Mouse (Mus musculus) retina, postnatal 1 day (tissue): Measurements from ENCODE around the gene Ghdc.
A peak's percentile ranks its signal among the peaks of the same experiment; 100 is the strongest.

Source experiments
- DNase-seq: peaks from one replicate; pipeline ENCODE4 v3.0.0-alpha.2; 2012

Ghdc gene

DNA sequence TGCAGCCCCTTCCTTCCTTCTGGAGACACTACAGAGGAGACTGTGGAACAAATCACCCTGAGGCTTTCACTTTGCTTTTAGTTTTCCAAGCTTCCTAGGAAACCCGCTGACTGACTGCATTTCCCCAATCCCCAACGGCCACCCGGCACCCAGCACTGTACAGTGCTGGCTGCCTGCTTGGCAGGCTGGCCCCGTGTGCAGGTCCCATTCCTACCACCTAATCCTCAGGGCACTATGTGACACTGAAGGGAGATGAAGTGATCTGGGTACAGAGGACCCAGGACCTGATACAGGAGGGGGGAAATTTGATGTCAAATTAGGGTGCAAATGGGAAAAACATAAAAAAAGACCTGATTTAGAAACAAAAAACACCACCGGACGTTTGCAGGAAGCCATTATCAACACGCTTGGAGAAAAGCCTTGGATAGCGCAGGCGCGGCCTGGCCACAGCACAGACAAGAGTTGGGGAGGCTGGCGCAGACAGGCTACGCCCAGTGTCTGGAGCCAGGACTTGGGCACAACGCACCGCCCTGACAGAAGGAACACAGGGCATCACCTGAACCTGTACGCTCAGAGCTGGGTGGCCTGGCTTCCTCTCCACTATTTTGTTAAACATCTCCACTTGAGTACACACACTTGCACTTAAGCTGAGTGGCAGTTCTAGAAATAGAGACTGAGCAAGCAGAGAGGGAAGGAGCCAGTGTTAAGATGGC is 11.2 kb upstream of the Ghdc start:
- no peak for DNase-seq

GRCm38 (mm10) chr11:100780247-100780646 is 9.5 kb upstream of the Ghdc start:
- no peak for DNase-seq

DNA sequence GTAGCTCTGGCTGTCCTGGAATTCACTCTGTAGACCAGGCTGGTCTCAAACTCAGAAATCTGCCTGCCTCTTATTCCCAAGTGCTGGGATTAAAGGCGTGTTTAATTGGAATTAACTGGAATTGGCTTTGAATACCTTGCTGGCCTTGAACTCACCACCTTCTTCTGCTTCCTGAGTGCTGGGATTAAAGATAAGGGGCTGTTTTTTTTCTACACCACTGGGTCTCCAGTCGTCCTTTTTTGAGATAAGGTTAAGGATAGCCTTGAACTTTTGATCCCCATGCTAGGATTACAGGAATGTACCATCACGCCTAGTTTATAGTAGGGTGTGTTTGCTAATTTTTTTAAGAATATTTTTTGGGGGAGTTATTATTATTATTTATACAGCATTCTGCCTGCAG is 7.3 kb upstream of the Ghdc start:
- DNase-seq = no peak

GRCm38 (mm10) chr11:100775921-100776320 is 5.2 kb upstream of the Ghdc start:
- no peak for DNase-seq

DNA sequence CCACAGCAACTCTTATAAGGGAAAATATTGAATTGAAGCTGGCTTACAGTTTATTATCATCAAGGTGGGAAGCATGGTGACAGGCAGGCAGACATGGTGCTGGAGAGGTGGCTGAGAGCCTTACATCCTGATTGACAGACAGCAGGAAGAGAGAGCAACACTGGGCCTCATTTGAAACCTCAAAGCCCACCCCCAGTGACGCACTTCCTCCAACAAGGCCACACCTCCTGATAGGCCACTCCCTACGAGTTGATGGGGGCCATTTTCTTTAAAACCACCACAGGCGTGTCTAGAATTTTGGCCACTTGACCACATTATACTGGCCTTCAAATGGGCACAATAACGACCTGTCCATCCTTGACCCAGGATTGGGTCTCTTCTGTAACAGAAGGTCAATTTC is 3.5 kb upstream of the Ghdc start:
- DNase-seq = no peak

DNA sequence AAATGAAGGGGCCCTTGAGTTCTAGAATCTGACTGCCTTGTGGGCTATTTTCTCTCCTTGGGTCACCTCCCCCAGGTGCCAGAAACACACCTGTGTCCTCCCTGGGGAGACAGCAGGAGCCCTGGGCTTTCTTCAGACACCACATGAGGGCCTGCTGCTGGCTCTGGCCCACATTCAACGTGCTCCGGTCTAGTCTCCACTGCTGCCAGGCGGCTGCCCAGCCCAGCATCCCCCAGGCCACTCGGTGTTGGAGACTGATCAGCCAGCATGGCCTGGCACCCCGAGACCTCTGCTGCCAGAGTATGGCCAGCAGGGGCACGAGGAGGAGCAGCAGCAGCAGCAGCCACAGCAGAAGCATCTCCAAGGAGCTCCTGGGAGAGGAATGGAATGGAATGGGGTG is 777 bp downstream of the Ghdc start:
- DNase-seq = no peak

GRCm38 (mm10) chr11:100767871-100768270 is 2.9 kb downstream of the Ghdc start:
- DNase-seq = no peak

GRCm38 (mm10) chr11:100766726-100767125 is 4.0 kb downstream of the Ghdc start:
- no peak for DNase-seq

- no peak for DNase-seq
Measured at GRCm38 (mm10) chr11:100762831-100763230, 7.9 kb downstream of the Ghdc start, which contains the start of gene Hcrt. Hcrt (minus strand) TSS chr11:100762931.

GRCm38 (mm10) chr11:100761547-100762045 is 9.2 kb downstream of the Ghdc start:
- peak; percentile 92 for DNase-seq

DNA sequence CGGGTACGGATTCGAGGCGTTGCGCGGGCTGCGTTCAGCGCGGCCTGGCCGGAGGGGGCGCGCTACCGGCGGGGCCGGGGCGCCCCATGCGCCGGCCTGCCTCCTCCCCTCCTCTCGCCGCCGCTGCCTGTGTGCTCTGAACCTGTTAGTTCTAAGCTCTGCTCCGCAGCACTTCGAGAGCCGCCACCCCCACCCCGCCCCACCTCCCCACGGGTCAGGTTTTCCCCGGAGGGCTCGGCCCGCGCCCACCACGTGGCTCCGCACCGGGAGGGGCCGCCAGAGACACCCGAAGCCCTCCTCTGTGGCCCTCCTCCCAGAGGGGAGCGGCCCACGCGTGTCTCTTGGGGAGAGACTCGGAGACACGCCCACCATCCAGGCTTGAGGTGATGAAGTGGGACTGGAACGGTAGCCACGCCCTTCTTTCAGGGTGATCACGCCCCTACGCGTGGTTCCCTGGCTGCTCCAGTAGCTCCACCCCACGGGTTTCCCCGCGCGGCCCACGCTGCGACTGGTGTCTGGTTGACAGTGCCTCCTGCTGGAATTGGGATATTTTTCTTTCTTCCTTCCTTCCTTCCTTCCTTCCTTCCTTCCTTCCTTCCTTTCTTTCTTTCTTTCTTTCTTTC is 11.0 kb downstream of the Ghdc start, which contains the start of gene Kcnh4:
Kcnh4 (minus strand) TSS at position 332 of the 623 bp plus-strand sequence.
- DNase-seq = peak; percentile 81

GRCm38 (mm10) chr11:100758707-100759610 is 11.8 kb downstream of the Ghdc start:
- DNase-seq = peak; percentile 73

GRCm38 (mm10) chr11:100757566-100757965 is 13.2 kb downstream of the Ghdc start:
- DNase-seq = no peak

DNA sequence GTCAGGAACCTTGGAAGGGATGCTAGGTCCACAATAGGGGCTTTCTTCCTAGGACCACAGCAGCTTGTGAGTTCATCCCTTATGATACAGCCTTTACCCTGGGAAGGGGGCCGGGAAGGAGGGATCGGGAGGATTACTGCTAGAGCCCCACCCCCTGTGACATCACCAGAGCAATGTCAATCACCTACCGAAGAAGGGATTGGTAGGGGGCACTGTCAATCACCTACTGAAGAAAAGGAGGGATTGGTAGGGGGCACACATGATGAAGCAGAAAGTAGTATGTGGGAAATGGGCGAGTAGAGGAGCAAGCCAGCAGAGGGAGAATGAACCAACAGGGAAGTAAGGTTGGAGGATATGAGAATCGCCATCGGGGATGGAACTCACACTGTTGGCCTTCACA is 14.3 kb downstream of the Ghdc start:
- peak; percentile 35 for DNase-seq

DNA sequence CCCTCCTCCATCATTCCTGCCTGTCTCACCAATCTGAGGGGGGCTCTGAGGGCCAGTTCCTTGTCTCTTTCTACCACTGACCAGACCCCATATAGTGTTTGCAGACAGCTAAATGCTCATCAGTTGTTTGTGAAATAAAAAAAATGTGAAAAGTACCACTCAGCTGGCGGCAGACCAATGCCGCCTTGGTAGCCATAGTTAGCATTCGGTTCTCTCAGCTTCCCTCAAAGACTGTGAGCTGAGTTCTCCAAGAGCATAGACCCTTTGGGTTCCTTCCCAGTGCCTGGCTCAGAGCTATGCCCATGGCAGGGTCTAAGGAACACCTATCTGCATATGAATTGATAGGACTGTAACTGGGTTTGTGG is 16.1 kb downstream of the Ghdc start:
- no peak for DNase-seq

DNA sequence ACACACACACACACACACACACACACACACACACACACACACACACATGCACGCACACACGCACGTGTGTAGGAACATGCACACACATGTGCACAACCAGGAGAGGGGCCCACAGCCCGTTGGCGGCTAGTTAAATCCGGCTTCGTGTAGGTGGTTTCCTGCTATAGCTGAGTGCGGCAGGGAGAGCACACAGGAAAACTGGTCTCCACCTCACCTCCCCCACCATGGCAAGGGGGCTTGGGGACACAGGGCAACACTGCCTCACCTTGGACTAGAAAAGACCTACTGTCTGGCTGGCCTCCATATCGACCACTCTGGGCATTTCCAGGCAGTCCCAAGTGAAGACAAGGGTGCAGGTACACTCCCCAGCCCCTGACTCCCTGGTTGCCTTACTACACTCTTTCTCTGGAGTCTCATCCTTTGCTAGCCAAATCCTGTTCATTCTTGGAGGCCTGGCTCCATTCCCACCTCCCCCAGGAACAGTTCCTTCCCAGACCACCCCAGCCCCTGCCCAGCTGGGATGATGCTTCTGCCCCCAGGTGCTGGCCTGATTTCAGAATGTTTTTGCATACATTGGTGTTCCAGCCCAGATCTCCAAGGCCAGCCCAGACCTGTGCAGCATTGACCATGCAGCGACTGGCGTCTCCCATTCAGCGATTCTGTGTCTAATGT is 16.6 kb downstream of the Ghdc start:
- no peak for DNase-seq

DNA sequence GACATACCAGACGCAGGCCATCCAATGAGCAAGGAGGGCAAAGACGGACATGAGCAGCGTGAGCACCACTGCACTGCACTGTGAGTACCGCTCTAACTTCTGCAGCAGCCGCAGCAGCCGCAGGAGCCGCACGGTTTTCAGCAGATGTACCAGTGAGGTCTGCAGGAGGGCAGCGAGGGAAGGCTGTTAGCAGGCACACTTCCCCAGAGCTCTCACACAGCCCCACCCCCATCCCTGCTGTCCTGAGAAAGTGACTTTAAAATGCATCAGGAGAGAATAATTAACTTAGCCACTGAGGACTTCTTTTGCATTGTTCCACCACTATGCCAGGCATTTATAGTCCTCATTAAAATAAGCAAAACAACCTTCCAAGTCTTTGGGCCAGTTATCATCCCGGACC is 18.5 kb downstream of the Ghdc start:
- DNase-seq = no peak

GRCm38 (mm10) chr11:100750127-100750526 is 20.6 kb downstream of the Ghdc start:
- DNase-seq = no peak

DNA sequence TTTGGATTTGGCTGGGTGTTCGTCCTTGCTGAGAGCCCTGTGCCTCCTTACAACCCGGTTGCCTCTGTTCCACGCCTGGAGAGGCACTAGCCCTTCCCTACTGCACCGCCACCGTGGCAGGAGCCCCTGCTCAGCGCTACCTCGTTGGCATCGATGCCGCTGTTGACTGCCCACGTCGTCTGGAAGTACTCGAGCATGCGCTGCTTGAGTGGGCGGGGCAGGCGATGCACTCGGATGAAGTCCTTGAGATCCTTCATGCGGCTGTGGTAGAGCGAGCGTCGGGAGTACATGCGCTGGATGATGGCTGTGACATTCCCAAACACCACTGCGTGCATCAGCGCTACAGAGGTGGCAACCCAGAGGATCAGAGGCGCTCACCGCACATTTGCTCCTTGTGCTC is 21.3 kb downstream of the Ghdc start:
- no peak for DNase-seq

DNA sequence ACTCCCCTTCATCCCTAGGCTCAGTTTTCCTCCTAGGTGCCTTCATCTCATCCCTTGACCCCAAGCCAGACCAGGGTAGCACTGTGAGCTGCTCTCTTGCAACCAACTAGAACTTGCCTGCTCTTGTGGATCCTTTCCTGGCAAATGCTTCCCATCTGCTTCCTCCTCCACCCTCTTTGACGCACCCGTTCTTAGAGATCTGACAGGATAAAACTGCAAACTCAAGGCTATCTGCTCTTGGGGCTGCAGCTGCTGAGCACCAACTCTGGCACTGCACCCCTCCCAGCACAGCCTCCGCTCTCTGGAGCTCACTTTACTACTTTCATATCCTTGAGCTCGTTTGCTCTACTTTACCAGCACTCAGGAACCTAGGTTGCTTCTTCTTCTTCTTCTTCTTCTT is 22.1 kb downstream of the Ghdc start:
- no peak for DNase-seq

DNA sequence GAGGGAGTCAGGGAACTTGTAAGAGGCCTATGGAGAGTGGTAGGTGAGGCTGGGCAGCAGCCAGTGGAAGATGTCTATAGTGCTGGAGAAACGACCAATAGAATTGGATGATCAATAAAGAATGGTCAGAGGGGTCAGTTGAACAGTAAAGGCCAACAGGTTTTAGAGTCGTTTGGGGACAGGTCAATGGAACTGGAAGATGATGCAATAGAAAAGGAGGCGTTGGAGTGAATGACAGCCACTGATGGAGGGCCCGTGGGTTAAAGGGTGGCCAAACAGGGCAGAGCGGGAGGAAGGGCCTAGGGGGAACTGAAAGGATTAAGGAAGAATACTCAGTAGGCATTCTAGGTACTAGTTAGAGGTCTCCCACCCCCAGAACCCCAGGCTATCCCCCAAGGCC is 23.6 kb downstream of the Ghdc start:
- no peak for DNase-seq

GRCm38 (mm10) chr11:100746546-100746945 is 24.2 kb downstream of the Ghdc start:
- no peak for DNase-seq

DNA sequence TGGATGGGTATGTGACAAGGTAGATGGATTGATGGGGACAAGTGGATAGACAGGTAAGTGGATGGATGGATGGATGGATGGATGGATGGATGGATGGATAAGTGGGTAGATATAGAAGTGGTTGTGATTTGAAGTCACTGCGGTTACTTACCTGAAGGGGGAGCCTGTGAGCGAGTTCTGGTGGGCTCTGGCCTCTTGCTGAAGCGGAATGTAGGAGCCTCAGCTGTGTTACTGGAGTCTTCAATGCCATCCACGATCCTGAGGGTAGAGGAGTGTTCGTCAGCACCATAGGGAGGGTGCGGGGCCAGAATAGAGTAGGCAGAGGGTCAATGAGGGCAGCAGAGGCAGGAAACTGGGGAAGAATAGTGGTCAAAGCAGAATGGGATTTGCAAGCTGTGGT is 25.7 kb downstream of the Ghdc start:
- peak; percentile 77 for DNase-seq
